Mouse (Mus musculus): ENCODE data around the gene Bcorl1. TPM values are rescaled to one million over a fixed set of nuclear protein-coding genes. Genes with fewer than 3 reads are reported as not detected.

Bcorl1 gene
- total RNA-seq, 2 experiments from 2014 or later, result 10.2 to 11.4 TPM

- no peak for DNase-seq
Measured at GRCm38 (mm10) chrX:48449646-48450045, 108.5 kb downstream of the Bcorl1 start.

GRCm38 (mm10) chrX:48452231-48452890 is 111.2 kb downstream of the Bcorl1 start:
- DNase-seq, result peak; percentile 41

GRCm38 (mm10) chrX:48452931-48453673 is 111.9 kb downstream of the Bcorl1 start:
- DNase-seq, result peak; percentile 43

GRCm38 (mm10) chrX:48453736-48454494 is 112.8 kb downstream of the Bcorl1 start:
- DNase-seq, result peak; percentile 84

DNA sequence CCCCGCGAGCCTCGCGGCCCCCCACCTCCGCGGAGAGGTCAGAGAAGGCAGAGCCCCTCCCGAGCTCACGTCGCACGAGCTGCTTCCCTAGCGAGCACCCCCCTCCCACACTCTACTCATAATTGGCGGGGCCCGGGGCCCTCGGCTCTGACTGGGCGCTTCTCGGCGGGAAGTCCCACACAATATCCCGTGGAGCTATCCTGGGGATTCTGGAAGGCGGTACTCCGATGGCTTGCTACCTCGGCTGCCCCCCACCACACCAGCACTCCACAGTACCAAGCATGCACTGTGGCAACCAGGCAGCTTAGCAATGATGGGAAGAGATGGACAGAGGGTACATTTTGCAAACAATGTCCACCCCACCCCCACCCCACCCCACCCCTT is 113.3 kb downstream of the Bcorl1 start:
- DNase-seq, result no peak

GRCm38 (mm10) chrX:48455018-48455417 is 113.9 kb downstream of the Bcorl1 start:
- DNase-seq, result peak; percentile 51

DNA sequence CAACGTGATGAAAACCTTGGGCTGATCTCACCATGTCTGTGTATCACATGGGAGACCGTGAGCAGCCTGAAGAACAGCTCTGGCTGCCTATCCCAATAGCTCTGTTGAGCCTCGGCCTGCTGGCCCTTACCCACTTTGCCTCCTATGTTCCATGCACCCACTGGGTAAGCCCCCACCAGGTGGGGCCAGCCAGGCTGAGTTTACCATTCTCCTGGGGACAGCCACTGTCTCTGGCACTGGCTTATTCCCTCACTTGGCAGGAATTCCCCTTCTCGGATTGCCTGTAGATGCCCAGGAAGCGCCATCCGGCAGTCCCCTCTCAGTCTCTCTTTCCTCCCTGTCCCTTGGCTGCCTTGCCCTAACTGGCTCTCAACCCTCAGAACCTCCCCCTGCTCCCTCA is 115.8 kb downstream of the Bcorl1 start:
- no peak for DNase-seq

Other genes starting within 250 kb of the Bcorl1 start
- gene Xpnpep2, start 232.6 kb upstream of the Bcorl1 start, total RNA-seq (2021), result 1 to 10 TPM; 1.1 to 1.3 TPM
- 1 to 10 TPM in 1 of 2 experiments, under 1 TPM in 1; 0.52 to 1.1 TPM for gene Sash3, start 194.9 kb upstream of the Bcorl1 start, total RNA-seq (2021)
- gene Zdhhc9, start 132.5 kb upstream of the Bcorl1 start, total RNA-seq (2021), result 10 to 100 TPM; 26.7 to 30.8 TPM
- gene Utp14a, start 84.5 kb upstream of the Bcorl1 start, total RNA-seq (2021), result 10 to 100 TPM; 14.4 to 20.6 TPM
- 10 to 100 TPM; 25.7 to 32.4 TPM for gene Elf4, start 121.8 kb downstream of the Bcorl1 start, total RNA-seq (2021)
- 10 to 100 TPM; 97.9 TPM for gene Aifm1, start 172.2 kb downstream of the Bcorl1 start, total RNA-seq (2021)
- 1 to 10 TPM; 1.1 to 1.6 TPM for gene Rab33a, start 177.9 kb downstream of the Bcorl1 start, total RNA-seq (2021)